Mouse (Mus musculus) cerebellum, adult 2 months (tissue): ENCODE results near the gene Bves.

ENCODE experiments used
- CTCF ChIP-seq: fragments of 200-500 bp; IDR thresholded peaks from 2 replicates; pipeline ENCODE4 v1.5.1; 2011; ENCODE audit warnings: low read depth, mild to moderate bottlenecking, control low read depth, low read length, moderate library complexity, borderline replicate concordance; ENCODE audit not compliant: insufficient read depth
- POLR2A ChIP-seq: fragments of 200-500 bp; IDR thresholded peaks from 2 replicates; pipeline ENCODE4 v1.6.1; 2011; ENCODE audit warnings: low read length, control low read depth, borderline replicate concordance; ENCODE audit not compliant: insufficient read depth

DNA sequence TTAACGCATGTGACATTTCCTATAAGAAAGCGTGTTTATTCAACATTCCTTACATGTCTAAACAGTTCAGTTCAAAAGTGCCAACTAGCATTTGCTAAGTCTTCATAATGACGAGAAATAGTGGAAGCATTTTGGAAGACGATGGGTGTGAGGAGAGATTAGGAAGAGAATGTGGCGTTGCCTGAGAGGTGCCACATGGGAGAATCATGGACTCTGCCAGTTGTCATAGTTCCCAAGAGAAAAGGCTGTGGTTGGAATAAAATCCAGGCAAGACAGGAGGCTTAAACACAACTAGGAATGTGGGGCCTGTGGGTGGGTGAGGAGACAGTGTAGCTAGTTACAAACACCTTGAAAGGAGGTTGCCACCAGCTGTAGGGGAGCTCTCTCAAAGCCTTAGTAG is 30.4 kb upstream of the Bves start:
- TF ChIP-seq CTCF (no peak), POLR2A (no peak)
